Mouse (Mus musculus): Measurements from ENCODE around the gene Mki67.

DNA sequence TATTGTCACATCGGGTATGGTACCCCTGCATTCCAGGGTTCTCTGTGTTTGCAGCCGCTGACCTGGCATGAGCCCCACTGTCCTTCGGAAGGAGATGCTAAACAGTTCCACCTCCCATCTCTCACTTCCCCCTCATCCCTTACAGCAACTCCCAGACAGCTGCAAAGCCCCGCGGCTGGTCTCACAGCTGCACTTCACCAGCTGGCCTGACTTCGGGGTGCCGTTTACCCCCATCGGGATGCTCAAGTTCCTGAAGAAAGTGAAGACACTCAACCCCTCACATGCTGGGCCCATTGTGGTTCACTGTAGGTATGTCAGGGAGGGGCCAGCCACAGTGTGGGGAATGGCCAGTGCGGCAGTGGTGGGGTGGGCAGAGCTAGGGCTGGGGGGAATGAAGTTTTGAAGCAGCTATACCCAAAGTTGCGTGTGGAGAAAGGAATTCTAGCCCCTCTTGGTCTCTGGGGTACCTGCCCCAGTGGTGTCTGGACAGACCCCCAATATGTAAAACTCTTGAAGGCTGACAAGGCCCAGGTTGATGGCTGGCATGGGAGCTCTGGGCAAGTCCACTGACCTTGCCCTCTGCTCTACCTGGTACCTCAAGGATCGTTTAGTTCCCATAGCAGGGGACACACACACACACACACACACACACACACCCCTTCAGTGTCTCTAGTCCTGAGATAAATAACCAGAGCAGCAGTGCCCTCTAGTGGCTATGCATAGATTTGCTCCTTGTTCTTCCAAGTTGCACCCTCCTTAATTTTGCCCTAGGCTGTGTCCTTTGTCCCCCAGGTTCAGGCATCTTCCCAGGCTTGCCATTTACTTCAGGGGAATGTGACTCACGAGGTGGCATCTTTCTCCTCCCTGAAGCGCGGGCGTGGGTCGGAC is 47.1 kb downstream of the Mki67 start:
- no peak for TF ChIP-seq EP300 (IDR thresholded peaks at IDR 0.05)
- TF ChIP-seq CTCF (IDR thresholded peaks at IDR 0.05) = peak; percentile 89

Measured in lung, postnatal 0 days (tissue).